Mouse (Mus musculus) lung, postnatal 14 days (tissue): Measurements from ENCODE around the gene Spns1.
"Not testable (repeated sequence)": the region's sequence is repeated elsewhere in the genome, so short reads cannot be mapped to it uniquely, and the experiment has no call there.

Source experiments
- DNase-seq: peaks from one replicate; pipeline ENCODE4 v3.0.0; 2021

Gene Spns1

DNA sequence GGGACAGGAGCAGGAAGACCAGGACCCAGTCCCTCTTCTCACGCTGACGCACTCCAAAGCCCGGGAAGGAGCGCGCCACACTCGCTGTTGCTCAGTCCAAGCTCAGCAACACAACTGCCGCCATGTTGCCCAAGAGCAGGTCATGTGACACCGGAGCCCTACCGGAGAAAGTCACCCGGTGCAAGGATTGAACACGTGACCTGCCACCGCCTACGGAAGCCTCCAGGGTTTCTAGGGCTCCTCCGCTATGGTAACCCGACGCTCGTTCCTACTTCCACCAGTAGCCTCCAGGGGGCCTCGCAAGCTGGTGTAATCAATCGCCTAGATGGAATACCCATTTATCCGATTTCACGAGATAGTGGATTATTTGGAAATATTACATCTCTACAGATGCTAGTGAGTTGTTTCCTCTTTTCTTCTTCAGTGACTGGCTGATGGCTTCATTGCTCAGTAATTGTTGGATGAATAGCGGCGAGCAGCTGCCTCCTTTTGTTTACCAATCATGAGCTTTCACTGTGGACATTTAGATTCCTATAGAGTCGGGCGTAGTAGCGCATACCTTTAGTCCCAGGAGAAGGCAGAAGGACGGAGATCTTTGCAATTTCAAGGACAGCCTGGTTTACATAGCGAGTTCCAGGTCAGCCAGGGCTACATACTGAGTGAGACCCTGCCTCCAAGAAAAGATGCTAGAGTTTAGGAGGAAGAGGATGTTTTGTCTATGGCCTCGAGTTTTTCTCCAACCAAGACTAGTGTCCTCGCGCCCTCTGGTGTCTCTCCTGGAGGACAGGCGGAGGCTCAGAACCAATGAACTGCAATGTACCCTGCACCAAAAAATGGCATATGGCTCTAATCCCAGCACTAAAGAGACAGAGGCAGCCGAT lies at the start of gene Spns1:
Gene Spns1, minus strand, starts transcription at position 173 of the 881 bp plus-strand sequence.
- peak; percentile 95 for DNase-seq

DNA sequence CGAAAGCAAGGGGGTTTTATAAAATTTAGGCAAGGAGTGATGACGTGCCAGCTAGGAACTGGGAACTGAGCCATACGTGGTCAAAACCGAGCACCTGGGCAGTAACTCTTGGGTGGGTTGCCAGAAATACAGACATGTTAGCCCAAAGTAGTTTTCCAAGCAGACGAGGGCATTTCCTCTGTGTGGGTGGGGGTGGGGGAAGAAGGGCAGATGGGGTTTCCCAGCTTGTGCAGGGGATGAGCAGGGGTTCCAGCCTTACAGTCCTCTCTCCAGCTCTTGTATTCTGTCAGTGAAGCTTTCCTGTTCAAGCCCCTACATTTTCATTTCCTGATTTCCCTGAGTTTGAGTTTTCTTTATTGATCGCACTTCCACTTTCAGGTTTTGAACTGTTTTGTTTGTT lies 46.9 kb upstream of the Spns1 start:
- no peak for DNase-seq

DNA sequence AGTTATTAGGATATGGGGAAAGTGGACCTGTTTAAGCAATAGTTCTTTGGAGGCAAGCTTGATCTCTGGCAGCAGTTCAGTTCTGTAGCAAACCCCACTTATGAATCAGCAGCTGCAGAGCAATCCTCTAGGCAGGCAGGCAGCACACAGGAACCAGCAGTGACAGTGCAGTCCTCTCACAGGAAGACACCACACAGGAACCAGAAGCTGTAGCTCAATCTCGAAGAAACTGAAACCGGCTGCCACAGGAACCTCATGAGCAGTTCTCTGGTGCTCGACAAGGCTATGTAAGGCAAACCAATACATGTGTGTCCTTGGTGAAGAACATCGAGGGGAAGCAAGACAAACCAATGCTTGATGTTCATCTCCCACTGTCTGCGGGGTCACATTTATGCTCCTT lies 44.5 kb upstream of the Spns1 start:
- no peak for DNase-seq

DNA sequence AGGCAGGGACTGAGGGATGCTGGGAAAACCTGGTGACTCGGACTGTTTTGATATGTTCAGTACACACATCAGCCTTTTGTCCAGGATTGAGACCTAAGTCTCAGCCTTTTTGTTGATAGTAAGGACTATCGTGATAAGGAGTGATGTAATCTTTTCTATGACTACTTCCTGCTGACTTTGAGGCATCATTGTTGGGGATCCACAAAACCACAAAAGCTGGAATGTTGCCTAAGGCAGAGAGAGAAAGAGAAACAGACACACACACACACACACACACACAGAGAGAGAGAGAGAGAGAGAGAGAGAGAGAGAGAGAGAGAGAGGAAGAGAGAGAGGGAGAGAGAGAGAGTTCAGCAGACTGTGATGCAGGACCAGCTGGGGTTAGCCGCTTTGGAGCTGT lies 41.2 kb upstream of the Spns1 start:
- no peak for DNase-seq

DNA sequence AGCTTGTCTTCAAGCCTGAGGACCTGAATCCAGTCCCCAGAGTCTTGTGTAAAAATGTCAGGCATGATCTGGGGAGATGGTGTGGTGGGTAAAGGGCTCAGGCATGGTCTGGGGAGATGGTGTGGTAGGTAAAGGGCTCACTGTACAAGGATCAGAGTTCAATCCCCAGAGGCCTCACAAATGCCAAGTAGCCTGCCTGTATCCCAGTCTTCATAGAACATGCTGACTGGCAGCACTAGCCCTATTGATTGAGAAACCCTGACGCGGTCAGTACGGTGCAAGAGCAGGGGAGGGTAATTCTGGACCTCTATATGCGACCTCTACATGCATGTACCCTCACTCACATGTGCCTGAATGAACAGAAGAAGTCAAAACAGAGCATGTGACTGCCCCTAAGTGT lies 40.4 kb upstream of the Spns1 start:
- no peak for DNase-seq

DNA sequence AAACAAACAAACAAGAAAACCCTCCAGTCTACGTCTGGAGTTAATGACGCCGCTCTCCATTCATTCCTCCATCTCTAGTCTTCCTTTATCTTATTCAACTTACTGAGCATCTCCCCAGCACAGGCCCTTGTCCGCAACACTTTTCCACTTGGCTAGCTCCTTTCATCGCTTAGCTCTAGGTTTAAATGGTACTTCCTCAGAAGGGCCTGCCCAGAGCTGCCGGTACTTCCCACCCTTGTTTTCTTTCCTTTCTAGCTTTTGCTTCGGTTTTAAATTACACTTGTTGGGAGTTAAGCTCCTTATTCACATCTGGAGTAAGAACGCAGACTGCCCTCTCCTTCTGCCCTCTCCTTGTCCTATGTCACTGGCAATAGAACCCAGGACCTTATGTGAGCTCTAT lies 39.8 kb upstream of the Spns1 start:
- DNase-seq, result no peak

DNA sequence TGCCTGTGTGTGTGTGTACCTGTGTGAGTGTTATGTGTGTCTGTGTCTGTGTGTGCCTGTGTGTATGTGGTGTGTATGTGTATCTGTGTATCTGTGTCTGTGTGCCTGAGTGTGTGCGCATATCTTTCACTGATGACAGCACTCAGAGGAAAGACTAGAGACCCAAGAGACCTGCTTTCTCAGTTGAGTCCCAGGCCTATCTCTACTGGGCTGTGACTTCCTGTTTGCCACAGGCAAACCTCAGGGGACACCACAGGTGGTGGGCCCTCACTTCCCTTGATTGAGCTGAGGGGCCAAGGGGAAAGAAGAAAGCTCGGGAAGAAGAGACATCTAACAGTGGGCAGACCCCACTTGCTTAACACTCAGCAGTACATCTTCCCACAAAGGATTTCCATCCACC lies 39.4 kb upstream of the Spns1 start:
- DNase-seq, result no peak

DNA sequence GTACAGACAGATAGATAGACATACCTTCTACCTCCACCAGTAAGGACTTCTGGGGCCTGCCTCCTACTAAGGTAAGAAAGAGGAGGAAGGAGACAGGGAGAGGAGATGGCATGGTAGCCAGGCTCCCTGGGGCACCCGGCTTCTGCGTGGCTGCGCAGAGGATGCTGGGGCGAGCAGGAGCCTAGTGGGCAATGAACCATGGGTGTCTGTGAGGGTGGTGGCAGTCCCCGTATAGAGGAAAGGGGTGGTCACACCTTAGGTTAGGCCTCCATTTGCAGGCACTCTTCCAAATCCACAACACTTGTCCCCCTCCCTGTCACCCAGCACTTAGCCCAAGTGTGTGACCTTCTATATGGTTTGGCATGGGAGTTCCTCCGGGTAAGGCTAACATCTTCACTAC lies 37.5 kb upstream of the Spns1 start, which contains the start of gene Cd19:
Gene Cd19, minus strand, starts transcription at position 165 of the 400 bp plus-strand sequence.
- DNase-seq, result no peak

DNA sequence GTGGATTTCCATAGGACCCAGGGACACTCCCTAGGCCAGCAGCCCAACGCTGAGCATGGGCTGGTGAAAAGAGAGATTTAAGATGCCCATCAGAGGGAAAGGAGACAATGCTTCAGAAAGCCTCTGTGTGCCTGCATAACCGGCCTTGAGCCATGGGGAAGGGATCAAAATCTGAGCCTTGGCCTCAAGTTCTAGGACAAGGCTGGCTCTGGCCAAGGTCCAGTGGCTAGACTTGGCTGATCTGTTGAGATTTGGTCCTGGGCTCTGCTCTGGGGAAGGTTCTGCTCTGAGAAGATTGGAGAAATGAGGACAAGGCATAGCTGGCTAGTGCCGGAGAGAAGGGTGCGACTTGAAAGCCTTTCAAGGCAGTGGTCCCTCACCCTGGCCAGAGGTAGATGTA lies 33.8 kb upstream of the Spns1 start:
- DNase-seq, result no peak

DNA sequence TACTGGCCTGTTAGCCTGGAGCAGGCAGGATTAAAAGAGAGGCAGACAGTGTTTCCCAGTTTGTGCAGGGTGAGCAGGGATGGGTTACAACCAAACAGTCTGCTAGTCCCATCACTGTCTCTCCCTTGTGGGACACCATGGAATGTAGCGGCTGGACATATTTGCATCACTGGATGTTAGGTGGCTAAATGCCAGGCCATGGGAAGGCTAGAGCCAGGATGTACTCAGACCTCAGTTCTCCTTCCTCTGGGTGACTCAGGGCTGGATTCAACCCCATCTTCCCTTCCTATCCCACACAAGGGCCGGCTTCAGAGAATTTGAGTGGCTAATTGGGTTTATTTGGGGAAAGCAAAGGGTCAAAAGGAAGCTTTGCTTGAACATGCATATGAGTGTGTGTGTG lies 31.4 kb upstream of the Spns1 start:
- DNase-seq, result no peak

DNA sequence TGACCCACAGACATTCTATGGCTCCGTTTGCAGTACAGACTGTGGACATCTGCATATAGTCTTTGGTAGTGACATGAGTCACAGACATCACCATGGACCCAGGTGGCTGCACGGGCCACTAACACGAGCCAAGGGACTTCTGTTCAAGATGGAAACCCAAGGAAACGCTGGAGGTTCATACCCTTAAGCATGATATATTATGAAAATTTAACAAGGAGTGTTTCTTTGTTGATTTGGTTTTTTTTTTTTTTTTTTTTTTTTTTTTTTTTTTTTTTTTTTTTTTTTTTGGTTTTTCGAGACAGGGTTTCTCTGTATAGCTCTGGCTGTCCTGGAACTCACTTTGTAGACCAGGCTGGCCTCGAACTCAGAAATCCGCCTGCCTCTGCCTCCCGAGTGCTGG lies 25.3 kb upstream of the Spns1 start:
- not testable (repeated sequence) for DNase-seq

DNA sequence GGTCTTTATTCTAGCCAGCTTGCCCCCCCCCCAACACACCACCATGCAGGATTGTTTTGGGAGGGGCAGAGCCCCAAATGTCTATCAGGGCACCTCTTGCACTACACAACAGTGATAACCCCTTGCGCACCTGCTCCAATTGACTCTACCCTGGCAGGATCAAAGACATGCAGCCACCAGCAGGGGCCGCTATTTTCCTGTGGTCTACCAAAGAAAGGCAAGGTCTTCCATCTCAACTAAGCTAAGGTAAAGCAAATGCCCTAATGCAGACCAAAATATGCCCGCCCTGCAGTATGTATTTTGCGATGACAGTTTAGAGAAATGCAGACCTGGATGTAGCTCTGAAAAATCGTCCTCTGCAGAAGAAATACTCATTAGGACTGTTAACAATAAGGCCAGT lies 22.3 kb upstream of the Spns1 start:
- peak; percentile 90 for DNase-seq

DNA sequence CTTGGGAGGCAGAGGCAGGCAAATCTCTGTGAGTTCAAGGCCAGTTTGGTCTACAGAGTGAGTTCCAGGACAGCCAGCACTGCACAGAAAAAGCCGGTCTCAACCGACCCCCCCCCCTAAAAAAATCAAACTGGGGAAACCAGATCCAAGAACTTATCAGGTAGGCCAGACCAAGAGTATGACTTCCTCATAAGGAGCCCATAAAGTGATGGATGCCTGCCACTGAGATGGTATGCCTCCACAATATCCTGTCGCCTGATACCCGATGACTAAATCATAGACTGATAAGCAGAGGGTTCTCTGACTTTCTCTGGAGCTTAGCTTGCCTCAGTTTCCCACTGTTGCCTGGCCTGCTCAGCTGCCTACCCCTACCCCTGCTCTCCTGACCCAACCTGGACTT lies 20.6 kb upstream of the Spns1 start:
- DNase-seq, result no peak

DNA sequence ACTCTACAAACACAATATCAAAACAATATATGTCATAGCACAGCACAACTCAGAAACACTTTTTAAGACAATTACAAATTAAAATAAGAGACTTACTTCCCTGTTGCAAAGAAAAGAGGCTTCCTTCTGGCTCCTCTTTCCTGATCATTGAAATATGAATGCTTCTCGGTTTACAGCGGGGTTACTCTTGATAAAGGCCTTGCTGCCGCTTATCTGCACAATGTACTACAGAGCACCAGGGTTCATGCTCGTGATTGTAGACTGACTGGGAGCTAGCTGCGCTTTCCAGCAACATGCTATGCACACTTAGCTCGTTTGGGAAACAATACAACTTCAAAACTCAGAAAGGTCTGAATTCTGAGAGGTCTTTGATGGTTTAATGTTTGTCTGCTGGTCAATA lies 20.0 kb upstream of the Spns1 start:
- no peak for DNase-seq

DNA sequence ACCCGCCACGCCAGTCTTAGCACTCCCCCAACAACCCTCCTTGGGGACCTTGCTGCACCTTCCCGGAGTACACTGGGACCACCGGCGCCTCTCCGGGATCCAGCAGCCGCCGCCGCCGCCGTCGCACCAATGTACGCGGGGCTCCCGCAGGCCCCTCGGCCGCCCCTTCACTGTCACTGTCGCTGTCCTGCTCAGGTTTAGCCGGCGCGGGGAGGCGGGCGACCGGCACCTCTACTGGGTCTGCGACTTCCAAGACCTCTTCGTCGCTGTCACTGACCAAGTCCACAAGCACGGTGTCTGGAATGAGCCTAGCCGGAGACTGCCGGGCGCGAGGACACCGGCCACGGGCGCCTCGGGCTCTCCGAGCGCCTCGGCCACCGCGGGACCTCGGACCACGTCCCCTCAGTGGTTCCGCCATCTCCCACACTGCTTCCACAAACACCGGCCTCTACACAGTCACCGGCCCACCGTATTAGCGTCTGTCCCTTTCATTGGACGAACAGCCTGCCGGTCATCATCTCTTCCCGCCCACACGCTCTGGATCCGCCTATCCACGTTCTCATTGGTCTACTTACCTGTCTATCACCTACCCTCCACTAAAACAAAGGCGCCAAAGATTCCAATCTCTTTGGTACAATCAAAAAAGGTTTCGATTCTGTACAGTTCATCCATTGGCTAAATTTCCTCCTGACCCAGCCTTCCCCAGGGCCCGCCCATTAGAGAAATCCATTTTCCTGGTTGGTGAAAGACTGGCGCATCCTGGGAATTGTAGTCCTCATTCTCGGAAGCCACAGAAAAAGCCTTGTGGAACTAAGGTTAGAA lies 19.3 kb upstream of the Spns1 start, which contains the start of gene Nfatc2ip:
Gene Nfatc2ip, minus strand, starts transcription at position 440 of the 822 bp plus-strand sequence.
- DNase-seq, result peak; percentile 97

DNA sequence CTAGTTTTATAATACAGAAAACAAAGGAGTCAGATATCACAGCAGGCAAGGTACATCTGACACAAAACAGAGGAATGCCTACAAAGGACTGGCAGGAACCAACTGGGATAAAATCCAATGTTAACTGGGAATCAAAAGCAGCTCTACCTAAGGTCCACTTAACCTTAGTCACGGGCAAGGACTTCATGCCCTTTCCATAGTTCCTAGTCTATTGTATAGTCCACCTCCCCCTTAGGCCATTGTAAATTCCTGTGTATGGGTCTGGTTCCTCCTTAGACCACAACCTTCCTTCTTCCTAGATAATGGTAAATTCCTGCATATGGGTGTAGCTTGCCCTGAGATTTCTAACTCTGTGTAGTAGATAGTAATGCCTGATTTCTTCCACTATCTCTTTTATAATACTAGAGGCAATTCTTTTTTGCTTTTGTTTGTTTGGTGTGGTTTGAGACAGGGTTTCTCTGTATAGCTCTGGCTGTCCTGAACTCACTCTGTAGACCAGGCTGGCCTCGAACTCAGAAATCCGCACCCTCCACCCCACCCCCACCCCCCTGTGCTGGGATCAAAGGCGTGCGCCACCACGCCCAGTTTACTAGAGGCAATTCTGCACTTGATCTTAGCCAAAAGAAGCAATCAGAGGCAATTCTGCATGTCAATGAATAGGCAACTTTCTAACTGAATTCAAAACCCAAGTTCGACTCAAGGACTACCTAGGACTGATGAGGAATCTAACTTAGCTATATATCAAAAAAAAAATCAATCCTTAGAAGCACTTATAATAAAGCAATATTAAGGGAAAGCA lies 15.0 kb upstream of the Spns1 start:
- DNase-seq, result not testable (repeated sequence)

DNA sequence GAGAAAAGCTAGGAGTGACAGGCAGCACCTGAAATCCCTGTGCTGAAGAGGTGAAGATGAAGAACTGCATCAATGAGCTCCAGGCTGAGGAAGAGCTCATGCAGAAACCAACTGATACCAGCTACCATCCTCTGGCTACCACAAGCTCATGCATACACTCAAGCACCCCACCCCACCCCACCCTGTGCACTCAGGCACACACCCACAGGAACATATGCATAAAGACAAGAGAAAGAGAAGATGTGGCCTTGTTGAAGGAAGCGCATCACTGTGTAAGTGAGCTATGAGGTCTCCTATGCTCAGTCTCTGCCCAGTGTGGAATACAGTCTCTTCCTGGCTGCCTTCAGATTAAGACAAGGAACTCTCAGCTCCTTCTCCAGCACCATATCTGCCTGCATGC lies 10.9 kb upstream of the Spns1 start:
- DNase-seq, result no peak

DNA sequence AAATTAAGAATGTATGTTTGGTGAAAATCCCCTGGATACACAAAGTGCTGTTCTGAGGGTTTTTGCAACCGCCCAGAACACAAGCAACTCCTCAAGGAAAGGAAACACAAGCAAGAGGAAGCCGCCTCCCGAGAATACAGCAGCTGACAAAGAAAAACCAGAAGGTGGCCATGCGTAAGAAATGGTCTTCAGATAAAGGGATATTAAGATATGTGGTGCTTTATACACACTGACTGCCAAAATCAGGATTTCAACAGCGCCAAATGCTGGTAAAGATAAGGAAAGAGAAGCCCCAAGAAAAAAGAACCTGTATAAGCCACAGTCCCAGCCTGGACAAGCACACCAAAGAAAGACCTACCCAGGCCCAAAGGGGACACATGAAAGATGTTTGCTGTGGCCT lies 6.3 kb upstream of the Spns1 start:
- no peak for DNase-seq

DNA sequence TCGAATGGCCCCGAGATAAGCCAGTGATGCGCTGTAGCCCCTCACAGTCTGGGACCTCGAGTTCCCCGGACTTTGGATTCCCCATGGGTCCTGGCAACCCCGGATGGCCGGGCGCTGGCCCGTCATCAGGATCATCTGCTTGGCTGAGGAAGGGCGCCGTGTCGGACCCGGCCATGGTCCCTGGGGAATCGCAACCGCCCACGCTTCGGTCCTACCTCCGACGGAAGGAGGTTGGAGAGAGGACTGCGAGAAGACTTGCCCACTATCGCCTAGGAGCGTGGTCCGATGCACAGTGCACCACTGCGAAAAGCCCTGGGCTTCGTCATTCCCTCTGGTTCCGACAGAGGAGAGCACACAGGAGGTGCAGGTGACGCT lies 360 bp downstream of the Spns1 start:
- no peak for DNase-seq

DNA sequence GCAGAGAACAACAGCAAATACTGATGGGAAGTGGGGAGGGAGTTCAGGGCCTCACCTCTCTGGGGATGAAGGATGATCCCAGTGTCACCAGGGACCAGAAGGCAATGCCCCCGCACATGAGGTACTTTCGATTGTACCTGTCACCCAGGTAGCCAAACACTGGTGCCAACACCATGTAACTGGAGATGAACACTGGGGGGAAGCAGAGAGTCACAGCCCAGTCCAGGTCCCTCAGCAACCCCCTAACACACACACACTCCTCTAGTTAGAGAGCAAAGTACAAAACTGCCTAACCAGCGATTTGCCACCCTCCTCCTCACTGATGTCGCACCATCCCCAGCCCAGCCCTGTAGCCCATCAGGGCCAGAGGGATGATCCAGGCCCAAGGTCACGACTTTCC lies 2.2 kb downstream of the Spns1 start:
- no peak for DNase-seq

DNA sequence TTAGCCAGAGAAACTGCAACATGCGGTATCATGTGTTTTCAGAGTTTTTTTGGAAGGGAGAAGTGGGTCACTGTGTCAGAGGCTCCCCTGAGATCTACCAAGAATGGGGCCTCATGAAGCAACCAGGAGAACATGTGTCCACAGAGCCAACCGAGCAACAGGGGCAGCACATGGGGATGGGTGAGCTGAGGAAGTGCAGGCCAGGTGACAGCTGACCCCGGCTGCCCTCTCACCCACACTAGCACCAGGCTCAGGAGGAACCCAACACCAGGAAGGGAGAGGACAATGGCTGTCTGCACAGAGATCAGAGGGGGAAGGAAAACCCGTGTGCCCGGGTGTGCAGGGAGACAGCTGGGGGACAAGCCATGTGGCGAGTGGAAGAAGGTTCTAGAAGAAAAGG lies 2.7 kb downstream of the Spns1 start:
- peak; percentile 18 for DNase-seq

DNA sequence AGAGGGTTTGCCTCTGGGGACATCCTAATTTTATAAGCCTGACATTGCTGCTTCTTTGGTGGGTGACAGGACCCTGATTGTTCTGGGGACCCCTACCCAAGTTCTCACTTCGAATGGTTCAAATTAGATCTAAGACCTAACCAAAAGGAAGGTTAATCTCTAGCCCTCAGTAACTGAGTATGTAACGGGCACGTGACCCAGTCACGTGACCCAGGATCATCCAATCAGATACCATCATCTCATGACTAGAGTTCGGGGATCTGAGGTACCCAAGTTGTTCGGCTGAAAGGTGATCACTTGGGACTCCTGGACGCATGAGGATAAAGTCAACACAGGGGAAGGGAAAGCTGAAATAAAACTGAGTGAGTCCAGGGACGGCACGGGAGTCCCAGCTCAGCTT lies 4.2 kb downstream of the Spns1 start:
- DNase-seq, result no peak

DNA sequence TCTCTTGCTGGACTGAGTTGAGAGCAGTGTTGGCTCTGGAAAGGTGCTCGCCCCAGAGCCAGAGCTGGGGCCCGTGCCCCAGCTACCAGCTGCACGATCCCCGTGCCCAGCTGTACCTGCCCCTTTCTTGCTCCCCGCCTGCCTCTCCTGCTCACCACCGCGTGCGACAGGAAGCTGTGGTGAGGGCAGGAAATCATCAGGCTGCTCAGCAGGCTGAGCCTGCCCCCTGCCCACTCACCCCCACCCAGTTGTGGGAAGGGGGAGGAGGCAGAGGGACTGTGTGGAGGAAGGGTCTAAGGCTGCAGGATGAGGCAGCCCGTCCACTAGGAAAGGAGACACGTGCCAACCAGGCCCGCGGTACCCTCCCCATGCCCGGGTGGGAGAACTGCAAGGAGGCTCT lies 7.9 kb downstream of the Spns1 start, which contains the start of gene Lat:
Gene Lat, minus strand, starts transcription at position 178 of the 400 bp plus-strand sequence.
- DNase-seq, result peak; percentile 20
